Mouse (Mus musculus) macrophage (primary cell): ENCODE data around the gene Dennd6b. TPM values are rescaled to one million over a fixed set of nuclear protein-coding genes. Genes with fewer than 3 reads are reported as not detected.

Experiments used
- H3K27ac ChIP-seq: fragments of 350-480 bp; formaldehyde crosslinking; 2 replicates; pipeline ENCODE4 v1.9.0; 2021
- H3K36me3 ChIP-seq: fragments of 350-480 bp; formaldehyde crosslinking; 2 replicates; pipeline ENCODE4 v1.9.0; 2021; ENCODE audit errors: inconsistent target
- H3K4me3 ChIP-seq: fragments of 350-480 bp; formaldehyde crosslinking; 2 replicates; pipeline ENCODE4 v1.9.0; 2021; ENCODE audit errors: inconsistent target
- H3K79me2 ChIP-seq: fragments of 350-480 bp; formaldehyde crosslinking; 2 replicates; pipeline ENCODE4 v1.9.0; 2021; ENCODE audit errors: inconsistent target
- WGBS: methylation state at CpG from one replicate; pipeline ENCODE4 v1.1.7; 2026; ENCODE audit warnings: inconsistent platforms; ENCODE audit not compliant: missing documents; 5-methylcytosine and 5-hydroxymethylcytosine counted together
- polyA plus RNA-seq: library from polyadenylated mRNA; stranded (reverse); fragments of 250-400 nt; gene quantifications from 3 replicates; pipeline ENCODE4 v1.2.4, GENCODE M21; 2018; ENCODE audit warnings: inconsistent platforms

The Dennd6b gene
- polyA plus RNA-seq, 1 experiment from 2014 or later = 0.80 TPM

GRCm38 (mm10) chr15:89140048-89140658 lies 56.1 kb downstream of the Dennd6b start:
- no peak overlapping the region for H3K27ac ChIP-seq
- H3K79me2 ChIP-seq = no peaks in the 10 kb centered on the region
- under 1% methylated on average over 52 of the region's 53 CpGs for WGBS
- no peaks in the 10 kb centered on the region for H3K36me3 ChIP-seq
- no peak overlapping the region for H3K4me3 ChIP-seq

DNA sequence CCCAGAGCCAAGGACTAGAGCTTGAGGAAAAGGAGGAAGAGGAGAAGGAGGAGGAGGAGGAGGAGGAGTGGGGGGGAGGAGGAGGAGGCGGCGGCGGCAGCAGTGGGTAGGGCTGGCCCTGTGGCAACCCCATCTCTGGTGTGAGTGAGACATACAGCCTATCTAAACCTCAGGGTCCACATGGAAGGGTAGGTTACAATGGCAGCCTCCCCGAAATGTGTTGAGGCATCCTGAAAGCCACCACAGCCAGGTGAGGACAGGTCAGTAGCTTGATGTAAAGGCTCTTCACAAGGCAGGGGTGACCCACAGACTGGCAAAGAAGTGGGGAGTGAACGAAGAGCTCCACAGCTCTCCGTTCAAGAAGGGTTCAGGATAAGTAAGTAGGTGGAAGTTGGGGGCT lies 57.8 kb downstream of the Dennd6b start:
- no peaks in the 10 kb centered on the region for H3K79me2 ChIP-seq
- H3K27ac ChIP-seq = no peak overlapping the region
- 100% methylated on average over 3 of the region's 6 CpGs for WGBS
- no peaks in the 10 kb centered on the region for H3K36me3 ChIP-seq
- no peak overlapping the region for H3K4me3 ChIP-seq

GRCm38 (mm10) chr15:89138046-89138405 lies 58.3 kb downstream of the Dennd6b start:
- H3K4me3 ChIP-seq = no peak overlapping the region
- 94% methylated on average over 7 of the region's 7 CpGs for WGBS
- no peaks in the 10 kb centered on the region for H3K79me2 ChIP-seq
- no peaks in the 10 kb centered on the region for H3K36me3 ChIP-seq
- no peak overlapping the region for H3K27ac ChIP-seq

GRCm38 (mm10) chr15:89137378-89138045 lies 58.8 kb downstream of the Dennd6b start:
- H3K27ac ChIP-seq = no peak overlapping the region
- no peak overlapping the region for H3K4me3 ChIP-seq
- 87% methylated on average over 11 of the region's 11 CpGs for WGBS
- no peaks in the 10 kb centered on the region for H3K36me3 ChIP-seq
- H3K79me2 ChIP-seq = no peaks in the 10 kb centered on the region

DNA sequence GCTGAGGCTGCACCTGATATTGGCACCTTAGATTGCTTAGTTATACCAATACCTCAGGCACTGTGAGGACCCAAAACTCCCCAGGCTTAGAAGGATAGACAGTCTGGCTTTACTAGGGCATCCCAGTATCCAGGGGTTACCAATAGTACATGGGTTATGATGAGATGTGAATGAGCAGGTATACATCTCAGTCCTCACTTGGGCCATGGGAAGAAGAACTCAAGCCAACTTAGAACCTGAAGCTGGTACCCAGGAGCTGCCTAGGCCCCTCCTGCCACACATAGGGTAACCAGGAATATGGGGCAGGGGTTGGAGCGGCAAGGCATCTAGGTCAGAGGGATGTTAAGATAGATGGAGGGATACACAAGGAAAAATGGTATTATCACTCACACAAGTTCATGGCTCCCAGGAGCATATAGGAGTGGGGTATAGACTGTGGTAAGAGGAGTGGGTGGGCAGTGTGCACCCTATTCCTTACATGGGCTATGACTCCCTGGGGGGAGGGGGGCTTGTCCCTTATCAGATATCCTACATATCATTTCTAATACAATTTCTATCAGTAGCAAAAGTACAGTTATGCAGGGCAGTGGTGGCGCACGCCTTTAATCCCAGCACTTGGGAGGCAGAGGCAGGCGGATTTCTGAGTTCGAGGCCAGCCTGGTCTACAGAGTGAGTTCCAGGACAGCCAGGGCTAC lies 59.7 kb downstream of the Dennd6b start:
- WGBS = 100% methylated on average over 3 of the region's 5 CpGs
- no peak overlapping the region for H3K27ac ChIP-seq
- no peaks in the 10 kb centered on the region for H3K79me2 ChIP-seq
- H3K36me3 ChIP-seq = no peaks in the 10 kb centered on the region
- no peak overlapping the region for H3K4me3 ChIP-seq

Other genes with a start within 250 kb of the Dennd6b start
- not detected in 3 replicates for gene Ttll8, start 242.1 kb downstream of the Dennd6b start, polyA plus RNA-seq
- gene Mlc1, start 217.5 kb downstream of the Dennd6b start, polyA plus RNA-seq = not detected in 3 replicates
- gene Mov10l1, start 213.6 kb downstream of the Dennd6b start, polyA plus RNA-seq = not detected in 3 replicates
- not detected in 3 replicates for gene Panx2, start 136.8 kb downstream of the Dennd6b start, polyA plus RNA-seq
- 23.0 to 34.3 TPM (median 32.0 TPM) in 3 replicates for gene Trabd, start 121.4 kb downstream of the Dennd6b start, polyA plus RNA-seq
- gene Selenoo, start 107.4 kb downstream of the Dennd6b start, polyA plus RNA-seq = 8.4 to 19.1 TPM (median 10.8 TPM) in 3 replicates
- 4.1 to 8.3 TPM (median 6.3 TPM) in 3 replicates for gene Tubgcp6, start 73.4 kb downstream of the Dennd6b start, polyA plus RNA-seq
- 3.9 to 7.2 TPM (median 5.5 TPM) in 3 replicates for gene Hdac10, start 67.8 kb downstream of the Dennd6b start, polyA plus RNA-seq
- 0.09 TPM in 1 of 3 replicates, not detected in the others for gene Mapk12, start 55.8 kb downstream of the Dennd6b start, polyA plus RNA-seq
- gene Mapk11, start 46.9 kb downstream of the Dennd6b start, polyA plus RNA-seq = 0.79 to 2.1 TPM (median 1.5 TPM) in 3 replicates
- 226 to 333 TPM (median 246 TPM) in 3 replicates for gene Plxnb2, start 15.7 kb downstream of the Dennd6b start, polyA plus RNA-seq
- 15.7 to 23.8 TPM (median 17.1 TPM) in 3 replicates for gene Ppp6r2, start 15.1 kb upstream of the Dennd6b start, polyA plus RNA-seq
- gene Sbf1, start 118.8 kb upstream of the Dennd6b start, polyA plus RNA-seq = 25.5 to 41.4 TPM (median 33.6 TPM) in 3 replicates
- gene Adm2, start 126.2 kb upstream of the Dennd6b start, polyA plus RNA-seq = not detected in 3 replicates
- not detected in 3 replicates for gene Miox, start 137.9 kb upstream of the Dennd6b start, polyA plus RNA-seq
- 19.8 to 30.4 TPM (median 23.9 TPM) in 3 replicates for gene Lmf2, start 159.2 kb upstream of the Dennd6b start, polyA plus RNA-seq
- 37.1 to 52.3 TPM (median 40.4 TPM) in 3 replicates for gene Ncaph2, start 159.2 kb upstream of the Dennd6b start, polyA plus RNA-seq
- gene Sco2, start 177.3 kb upstream of the Dennd6b start, polyA plus RNA-seq = 8.7 to 28.2 TPM (median 22.9 TPM) in 3 replicates
- 0.43 to 1.6 TPM (median 0.93 TPM) in 3 replicates for gene Tymp, start 180.5 kb upstream of the Dennd6b start, polyA plus RNA-seq
- not detected in 3 replicates for gene Odf3b, start 182.8 kb upstream of the Dennd6b start, polyA plus RNA-seq
- not detected in 3 replicates for gene Klhdc7b, start 188.4 kb upstream of the Dennd6b start, polyA plus RNA-seq
- not detected in 3 replicates for gene Syce3, start 214.0 kb upstream of the Dennd6b start, polyA plus RNA-seq
- 0.24 to 0.79 TPM in 2 of 3 replicates, not detected in the other for gene Cpt1b, start 229.4 kb upstream of the Dennd6b start, polyA plus RNA-seq
- gene C730034F03Rik, start 233.1 kb upstream of the Dennd6b start, polyA plus RNA-seq = 0.40 to 0.83 TPM (median 0.54 TPM) in 3 replicates
- gene Gm44502, start 233.2 kb upstream of the Dennd6b start, polyA plus RNA-seq = 0.07 to 0.42 TPM in 2 of 3 replicates, not detected in the other
- 26.6 to 54.6 TPM (median 36.7 TPM) in 3 replicates for gene Chkb, start 233.4 kb upstream of the Dennd6b start, polyA plus RNA-seq